Mouse (Mus musculus) heart, embryonic 16.5 days (tissue): Measurements from ENCODE around the gene Qdpr. TPM values are rescaled to one million over a fixed set of nuclear protein-coding genes. Genes with fewer than 3 reads are reported as not detected.

Experiments
- ATAC-seq: fragments of 200-750 bp; cut with Nextera tagmentation; replicated peaks from 2 replicates; pipeline ENCODE4 v1.8.0; 2017; ENCODE audit warnings: moderate number of reproducible peaks; ENCODE audit not compliant: insufficient read depth, low FRiP score; ENCODE audit errors: extremely low read depth
- H3K27ac ChIP-seq: fragments of 300-500 bp; sonication (generic); 2 replicates; pipeline ENCODE4 v1.5.1; 2014; ENCODE audit warnings: mild to moderate bottlenecking, low read length, control low read depth, moderate library complexity
- H3K27me3 ChIP-seq: fragments of 300-500 bp; sonication (generic); 2 replicates; pipeline ENCODE4 v1.6.1; 2014; ENCODE audit warnings: low read length, mixed read lengths; ENCODE audit not compliant: control insufficient read depth, insufficient read depth
- H3K36me3 ChIP-seq: fragments of 300-500 bp; sonication (generic); 2 replicates; pipeline ENCODE4 v1.6.1; 2014; ENCODE audit not compliant: control insufficient read depth, insufficient read depth
- H3K4me1 ChIP-seq: fragments of 300-500 bp; sonication (generic); 2 replicates; pipeline ENCODE4 v1.6.1; 2014; ENCODE audit warnings: low read length, mixed read lengths; ENCODE audit not compliant: control insufficient read depth, insufficient read depth
- H3K4me2 ChIP-seq: fragments of 300-500 bp; sonication (generic); 2 replicates; pipeline ENCODE4 v1.6.1; 2014; ENCODE audit warnings: low read depth, mild to moderate bottlenecking, control low read depth, low read length
- H3K4me3 ChIP-seq: fragments of 300-500 bp; sonication (generic); 2 replicates; pipeline ENCODE4 v1.5.1; 2014; ENCODE audit warnings: mild to moderate bottlenecking, control low read depth, low read length
- H3K9ac ChIP-seq: fragments of 300-500 bp; sonication (generic); 2 replicates; pipeline ENCODE4 v1.6.1; 2014; ENCODE audit warnings: low read length, control low read depth
- H3K9me3 ChIP-seq: fragments of 300-500 bp; sonication (generic); replicated peaks from 2 replicates; pipeline ENCODE4 v1.6.1; 2016; ENCODE audit warnings: low read length; ENCODE audit not compliant: control insufficient read depth
- WGBS: fragments of 180-500 bp; shearing (Covaris S2); extraction: QIAGEN DNeasy Blood & Tissue Kit; methylation state at CpG from one replicate; pipeline ENCODE4 v1.1.7; 2014; 5-methylcytosine and 5-hydroxymethylcytosine counted together
- polyA plus RNA-seq: library from polyadenylated mRNA; unstranded; fragments of >200 nt; fragmentation: Nextera tagmentation; extraction: Ambion mirVana; gene quantifications from 2 replicates; pipeline ENCODE4 v1.2.1, GENCODE M21; 2015

Qdpr gene
- polyA plus RNA-seq, 1 experiment from 2014 or later: 112 TPM

DNA sequence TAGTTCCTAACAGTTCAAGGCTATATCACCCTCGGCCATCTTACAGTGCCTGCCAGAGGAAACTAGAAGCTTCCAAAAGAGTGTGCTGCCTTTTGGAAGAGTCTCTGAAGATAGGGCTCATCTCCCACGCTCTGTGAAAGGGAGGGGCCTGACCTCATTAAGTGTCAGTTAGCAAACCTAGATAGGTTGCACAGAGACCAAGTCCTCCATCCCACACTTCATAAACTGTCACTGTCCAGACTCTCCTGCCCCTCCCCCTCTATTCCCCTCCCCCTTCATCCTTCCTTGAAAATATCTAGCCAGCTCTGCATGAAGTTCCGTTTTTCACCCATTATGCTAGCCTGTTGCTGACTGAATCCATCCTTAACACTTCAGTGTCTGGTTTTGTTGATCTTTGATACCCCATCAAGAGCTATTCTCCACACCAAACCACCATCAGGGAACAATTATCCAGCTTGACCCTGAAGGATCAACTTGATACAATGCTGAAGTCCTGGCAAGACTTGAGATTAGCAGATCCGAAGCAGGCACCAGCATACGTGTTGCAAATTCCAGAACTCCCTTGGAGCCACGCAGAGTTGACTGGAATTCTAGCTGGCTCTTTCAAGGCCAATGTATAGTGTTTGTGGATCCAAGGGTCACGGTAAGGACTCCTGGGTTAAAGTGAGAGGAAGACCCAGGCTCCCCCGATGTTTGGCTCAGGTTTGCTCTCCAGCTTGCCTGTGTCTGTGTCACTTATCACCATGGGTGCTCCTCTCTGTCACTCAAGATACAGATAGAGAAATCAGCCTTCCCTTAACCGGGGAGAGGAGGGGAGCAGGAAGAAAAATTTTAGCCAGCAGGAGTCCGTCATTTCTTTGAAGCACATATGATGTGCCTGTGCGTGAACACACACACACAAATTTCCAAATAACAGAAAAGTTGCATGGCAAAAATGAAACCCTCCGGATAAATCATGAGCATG, 27.9 kb downstream of the Qdpr start:
- no peak for ATAC-seq
- no peaks in the 10 kb centered on the region for H3K36me3 ChIP-seq
- no peaks in the 10 kb centered on the region for H3K4me1 ChIP-seq
- H3K27me3 ChIP-seq: no peaks in the 10 kb centered on the region
- no peak overlapping the region for H3K27ac ChIP-seq
- no peaks in the 10 kb centered on the region for H3K9me3 ChIP-seq
- H3K9ac ChIP-seq: no peak overlapping the region
- 45% methylated on average over 12 of the region's 12 CpGs for WGBS
- H3K4me3 ChIP-seq: no peak overlapping the region
- no peak overlapping the region for H3K4me2 ChIP-seq

DNA sequence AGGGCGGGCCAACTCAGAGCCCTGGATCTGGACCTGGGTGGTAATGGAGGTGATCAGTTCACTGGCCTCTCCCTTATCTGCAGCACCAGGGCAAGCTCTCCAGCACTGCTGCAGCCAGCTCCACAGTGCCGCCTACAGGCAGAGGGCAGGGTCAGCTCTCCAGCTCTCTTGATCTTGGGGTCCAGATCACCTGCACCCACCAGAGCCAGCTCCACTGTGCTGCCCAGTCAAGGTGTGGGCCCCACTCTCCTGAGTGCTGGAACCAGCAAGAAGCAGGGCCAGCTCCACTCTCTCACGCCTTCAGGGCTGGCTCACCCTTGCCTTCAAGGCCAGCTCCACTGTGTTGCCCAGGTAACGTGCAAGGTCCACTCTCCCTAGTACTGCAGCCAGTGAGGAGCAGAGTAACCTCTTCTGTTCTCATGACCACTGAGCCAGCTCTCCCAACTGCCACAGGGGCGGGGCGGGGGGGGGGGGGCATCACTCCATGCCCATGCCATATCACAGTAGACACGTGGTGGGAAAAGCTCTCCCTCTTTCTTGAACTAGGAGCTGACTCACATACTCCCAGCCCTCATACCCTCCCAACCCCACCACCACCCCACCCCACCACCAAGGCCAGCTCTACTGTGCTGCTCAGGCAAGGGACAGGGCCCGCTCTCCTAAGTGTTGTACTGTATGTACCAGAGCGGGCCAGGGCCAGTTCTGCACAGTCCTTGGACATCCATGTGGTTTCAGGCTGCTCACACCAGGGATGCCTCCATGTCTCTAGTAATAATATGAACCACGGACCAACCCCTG, 30.0 kb downstream of the Qdpr start:
- H3K27ac ChIP-seq: no peak overlapping the region
- no peak overlapping the region for H3K4me2 ChIP-seq
- no peaks in the 10 kb centered on the region for H3K4me1 ChIP-seq
- ATAC-seq: no peak
- H3K36me3 ChIP-seq: no peaks in the 10 kb centered on the region
- H3K9me3 ChIP-seq: no peaks in the 10 kb centered on the region
- H3K9ac ChIP-seq: no peak overlapping the region
- H3K4me3 ChIP-seq: no peak overlapping the region
- 74% methylated on average over 10 of the region's 10 CpGs for WGBS
- no peaks in the 10 kb centered on the region for H3K27me3 ChIP-seq

- H3K9me3 ChIP-seq: no peaks in the 10 kb centered on the region
- no peak overlapping the region for H3K9ac ChIP-seq
- no peak for ATAC-seq
- no peak overlapping the region for H3K27ac ChIP-seq
- H3K36me3 ChIP-seq: no peaks in the 10 kb centered on the region
- H3K4me2 ChIP-seq: no peak overlapping the region
- no peak overlapping the region for H3K4me3 ChIP-seq
- no peaks in the 10 kb centered on the region for H3K27me3 ChIP-seq
- WGBS: 52% methylated on average over 3 of the region's 3 CpGs
- H3K4me1 ChIP-seq: no peaks in the 10 kb centered on the region
Measured at GRCm38 (mm10) chr5:45417859-45418443, 32.1 kb downstream of the Qdpr start.

DNA sequence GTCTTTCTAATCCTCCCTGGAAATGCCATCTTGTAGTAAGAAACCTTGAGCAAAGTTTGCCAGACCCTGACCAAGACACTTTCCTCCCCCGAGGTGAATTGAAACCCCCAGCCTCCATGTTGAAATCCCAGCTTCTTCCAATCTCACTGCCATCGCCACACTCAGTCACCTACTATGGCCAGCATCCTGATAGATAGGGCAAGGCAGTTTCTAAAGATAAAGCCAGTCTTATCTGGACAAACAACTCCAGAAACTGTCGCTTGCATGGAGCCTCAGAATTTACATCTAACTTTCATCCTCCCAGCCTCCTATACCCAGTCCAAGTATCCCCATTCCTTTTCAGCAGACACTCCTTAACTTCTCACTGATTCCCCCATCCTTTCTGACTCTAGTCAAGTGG, 33.6 kb downstream of the Qdpr start:
- Histone ChIP-seq H3K27ac (no peak overlapping the region), H3K4me2 (no peak overlapping the region), H3K9me3 (no peaks in the 10 kb centered on the region), H3K27me3 (no peaks in the 10 kb centered on the region), H3K4me3 (no peak overlapping the region), H3K36me3 (no peaks in the 10 kb centered on the region), H3K4me1 (no peaks in the 10 kb centered on the region), H3K9ac (no peak overlapping the region)
- ATAC-seq: no peak
- WGBS: 65% methylated on average over 3 of the region's 3 CpGs

GRCm38 (mm10) chr5:45406129-45406528, 43.9 kb downstream of the Qdpr start:
- Histone ChIP-seq H3K4me2 (no peak overlapping the region), H3K4me3 (no peak overlapping the region), H3K9ac (no peak overlapping the region), H3K27me3 (peaks cover 2% of the 10 kb centered on the region; the same call in 1 of the 2 replicates), H3K9me3 (no peaks in the 10 kb centered on the region), H3K4me1 (no peaks in the 10 kb centered on the region), H3K36me3 (no peaks in the 10 kb centered on the region), H3K27ac (no peak overlapping the region)
- WGBS: 67% methylated on average over 2 of the region's 2 CpGs
- no peak for ATAC-seq

DNA sequence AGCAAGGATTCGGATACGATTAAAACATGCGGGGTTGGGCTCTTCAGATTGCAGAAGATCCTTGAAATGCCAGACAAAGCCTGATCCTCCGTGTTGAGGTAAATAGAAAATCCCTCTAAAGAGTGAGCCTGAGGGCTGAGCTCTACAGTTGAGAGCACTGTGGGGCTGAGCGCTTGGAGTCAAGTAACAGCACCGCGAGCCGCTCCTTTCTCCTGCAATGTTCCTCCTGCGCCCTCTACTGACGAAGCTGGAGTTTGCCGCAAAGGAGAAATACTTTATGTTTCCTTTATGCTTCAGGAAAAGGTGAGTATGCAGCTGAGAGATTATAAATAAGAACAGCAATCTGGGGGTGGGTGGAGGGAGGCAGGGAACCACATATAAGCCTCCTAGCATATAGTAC, 47.4 kb downstream of the Qdpr start:
- no peaks in the 10 kb centered on the region for H3K9me3 ChIP-seq
- no peak overlapping the region for H3K9ac ChIP-seq
- no peak for ATAC-seq
- H3K4me2 ChIP-seq: no peak overlapping the region; the same call in 1 of the 2 replicates
- H3K4me3 ChIP-seq: no peak overlapping the region
- H3K27me3 ChIP-seq: peaks cover 2% of the 10 kb centered on the region; the same call in 1 of the 2 replicates
- no peaks in the 10 kb centered on the region for H3K4me1 ChIP-seq
- 18% methylated on average over 11 of the region's 11 CpGs for WGBS
- H3K27ac ChIP-seq: no peak overlapping the region
- H3K36me3 ChIP-seq: no peaks in the 10 kb centered on the region

- no peak overlapping the region for H3K4me3 ChIP-seq
- no peak overlapping the region for H3K4me2 ChIP-seq
- H3K9ac ChIP-seq: no peak overlapping the region
- no peak for ATAC-seq
- no peaks in the 10 kb centered on the region for H3K9me3 ChIP-seq
- no peaks in the 10 kb centered on the region for H3K36me3 ChIP-seq
- H3K4me1 ChIP-seq: no peaks in the 10 kb centered on the region
- 61% methylated on average over 2 of the region's 2 CpGs for WGBS
- H3K27ac ChIP-seq: no peak overlapping the region
- no peaks in the 10 kb centered on the region for H3K27me3 ChIP-seq
Measured at GRCm38 (mm10) chr5:45384034-45384812, 65.8 kb downstream of the Qdpr start.
